Mouse (Mus musculus) stomach, postnatal 0 days (tissue): ENCODE data around the gene Wsb1. TPM values are rescaled to one million over a fixed set of nuclear protein-coding genes. Genes with fewer than 3 reads are reported as not detected.

ENCODE experiments used
- ATAC-seq: fragments of 200-750 bp; cut with Nextera tagmentation; 2 replicates; pipeline ENCODE4 v1.8.0; 2017; ENCODE audit not compliant: low FRiP score, low TSS enrichment
- DNase-seq: peaks from one replicate; pipeline ENCODE4 v3.0.0-alpha.2; 2016; ENCODE audit warnings: low spot score
- H3K27ac ChIP-seq: fragments of 300-500 bp; sonication (generic); replicated peaks from 2 replicates; pipeline ENCODE4 v1.5.1; 2014; ENCODE audit warnings: mild to moderate bottlenecking, control low read depth
- H3K27me3 ChIP-seq: fragments of 300-500 bp; sonication (generic); 2 replicates; pipeline ENCODE4 v1.6.1; 2014; ENCODE audit warnings: low read length; ENCODE audit not compliant: control insufficient read depth, insufficient read depth
- H3K36me3 ChIP-seq: fragments of 300-500 bp; sonication (generic); 2 replicates; pipeline ENCODE4 v1.6.1; 2014; ENCODE audit warnings: low read length, mixed read lengths; ENCODE audit not compliant: control insufficient read depth, insufficient read depth
- H3K4me1 ChIP-seq: fragments of 300-500 bp; sonication (generic); replicated peaks from 2 replicates; pipeline ENCODE4 v1.6.1; 2014; ENCODE audit warnings: antibody characterized with exemption; ENCODE audit not compliant: control insufficient read depth, insufficient read depth
- H3K4me2 ChIP-seq: fragments of 300-500 bp; sonication (generic); replicated peaks from 2 replicates; pipeline ENCODE4 v1.6.1; 2014; ENCODE audit warnings: low read depth, mild to moderate bottlenecking, control low read depth, moderate library complexity
- H3K4me3 ChIP-seq: fragments of 300-500 bp; sonication (generic); 2 replicates; pipeline ENCODE4 v1.5.1; 2014; ENCODE audit warnings: low read depth, low read length, control low read depth
- H3K9ac ChIP-seq: fragments of 300-500 bp; sonication (generic); 2 replicates; pipeline ENCODE4 v1.6.1; 2014; ENCODE audit warnings: mild to moderate bottlenecking, low read length, control low read depth, mixed read lengths
- H3K9me3 ChIP-seq: fragments of 300-500 bp; sonication (generic); 2 replicates; pipeline ENCODE4 v1.6.1; 2016; ENCODE audit warnings: low read length; ENCODE audit not compliant: control insufficient read depth
- CTCF ChIP-seq: IDR thresholded peaks from 2 replicates; pipeline ENCODE4 v1.5.1; 2016; ENCODE audit warnings: antibody characterized with exemption, low read depth, mild to moderate bottlenecking, moderate library complexity
- EP300 ChIP-seq: optimal IDR thresholded peaks from 2 replicates; pipeline ENCODE3; 2016; ENCODE audit warnings: antibody characterized with exemption
- WGBS: fragments of 180-500 bp; shearing (Covaris S2); extraction: QIAGEN DNeasy Blood & Tissue Kit; methylation state at CpG from one replicate; pipeline ENCODE4 v1.1.7; 2014; 5-methylcytosine and 5-hydroxymethylcytosine counted together
- polyA plus RNA-seq: library from polyadenylated mRNA; unstranded; fragments of >200 nt; fragmentation: Nextera tagmentation; extraction: Ambion mirVana; gene quantifications from 2 replicates; pipeline ENCODE4 v1.2.1, GENCODE M21; 2015

Wsb1 gene
- polyA plus RNA-seq, 1 experiment from 2014 or later, result 53.6 TPM

- Histone ChIP-seq H3K4me2 (no peak overlapping the region), H3K4me3 (no peak overlapping the region), H3K36me3 (no peaks in the 10 kb centered on the region), H3K9me3 (no peaks in the 10 kb centered on the region), H3K27me3 (no peaks in the 10 kb centered on the region), H3K4me1 (no peaks in the 10 kb centered on the region), H3K9ac (no peak overlapping the region), H3K27ac (no peak overlapping the region)
- 73% methylated on average over 5 of the region's 5 CpGs for WGBS
- no peak for ATAC-seq
- DNase-seq, result no peak
- no peak for TF ChIP-seq EP300
- no peak for TF ChIP-seq CTCF
These were observed 34.6 kb upstream of the Wsb1 start for GRCm38 (mm10) chr11:79288913-79289640.

GRCm38 (mm10) chr11:79288278-79288843 lies 33.9 kb upstream of the Wsb1 start:
- Histone ChIP-seq H3K27ac (no peak overlapping the region), H3K4me2 (no peak overlapping the region), H3K27me3 (no peaks in the 10 kb centered on the region), H3K4me3 (no peak overlapping the region), H3K36me3 (no peaks in the 10 kb centered on the region), H3K9me3 (no peaks in the 10 kb centered on the region), H3K4me1 (no peaks in the 10 kb centered on the region), H3K9ac (no peak overlapping the region)
- TF ChIP-seq EP300, result no peak
- WGBS, result 55% methylated on average over 7 of the region's 7 CpGs
- no peak for ATAC-seq
- DNase-seq, result no peak

GRCm38 (mm10) chr11:79287447-79287846 lies 33.0 kb upstream of the Wsb1 start:
- TF ChIP-seq CTCF (no peak), EP300 (no peak)
- 54% methylated on average over 6 of the region's 6 CpGs for WGBS
- no peaks in the 10 kb centered on the region for H3K4me1 ChIP-seq
- H3K4me3 ChIP-seq, result no peak overlapping the region
- H3K4me2 ChIP-seq, result no peak overlapping the region
- H3K9ac ChIP-seq, result no peak overlapping the region
- H3K36me3 ChIP-seq, result no peaks in the 10 kb centered on the region
- peak; percentile 58; the same call in 1 of the 2 replicates for ATAC-seq
- no peak for DNase-seq
- no peaks in the 10 kb centered on the region for H3K27me3 ChIP-seq
- no peaks in the 10 kb centered on the region for H3K9me3 ChIP-seq
- H3K27ac ChIP-seq, result no peak overlapping the region

- Histone ChIP-seq H3K9ac (no peak overlapping the region), H3K4me1 (no peaks in the 10 kb centered on the region), H3K27ac (0 out of 2 replicates have a peak overlapping the region, but pooled peaks have one; percentile 8), H3K4me3 (no peak overlapping the region), H3K9me3 (no peaks in the 10 kb centered on the region), H3K4me2 (no peak overlapping the region), H3K27me3 (no peaks in the 10 kb centered on the region), H3K36me3 (no peaks in the 10 kb centered on the region)
- TF ChIP-seq CTCF, result no peak
- no peak for TF ChIP-seq EP300
- no peak for DNase-seq
- no peak for ATAC-seq
- 41% methylated on average over 9 of the region's 9 CpGs for WGBS
These were observed 31.9 kb upstream of the Wsb1 start for GRCm38 (mm10) chr11:79286305-79286799.

GRCm38 (mm10) chr11:79283350-79284030 lies 29.0 kb upstream of the Wsb1 start:
- TF ChIP-seq CTCF (no peak), EP300 (no peak)
- Histone ChIP-seq H3K27me3 (no peaks in the 10 kb centered on the region), H3K4me2 (no peak overlapping the region), H3K9me3 (no peaks in the 10 kb centered on the region), H3K4me1 (no peaks in the 10 kb centered on the region), H3K4me3 (no peak overlapping the region), H3K36me3 (no peaks in the 10 kb centered on the region), H3K9ac (no peak overlapping the region), H3K27ac (no peak overlapping the region)
- no peak for ATAC-seq
- no peak for DNase-seq
- 95% methylated on average over 4 of the region's 4 CpGs for WGBS

- no peak for TF ChIP-seq EP300
- TF ChIP-seq CTCF, result no peak
- Histone ChIP-seq H3K36me3 (no peaks in the 10 kb centered on the region), H3K27me3 (no peaks in the 10 kb centered on the region), H3K27ac (no peak overlapping the region), H3K4me2 (no peak overlapping the region), H3K9me3 (no peaks in the 10 kb centered on the region), H3K4me3 (no peak overlapping the region), H3K4me1 (no peaks in the 10 kb centered on the region), H3K9ac (no peak overlapping the region)
- ATAC-seq (no peak), DNase-seq (peak; percentile 63)
- 20% methylated on average over 5 of the region's 5 CpGs for WGBS
These were observed 26.9 kb upstream of the Wsb1 start for GRCm38 (mm10) chr11:79281396-79281795.
